Mouse (Mus musculus) mature B cell (primary cell): ENCODE data around the gene Usp4.

Source experiments
- in situ Hi-C: fragments of 300-500 bp; cut with MboI; formaldehyde crosslinking; loops from 2 replicates; pipeline ENCODE4 v1.14.3; 2019

Gene Usp4

DNA sequence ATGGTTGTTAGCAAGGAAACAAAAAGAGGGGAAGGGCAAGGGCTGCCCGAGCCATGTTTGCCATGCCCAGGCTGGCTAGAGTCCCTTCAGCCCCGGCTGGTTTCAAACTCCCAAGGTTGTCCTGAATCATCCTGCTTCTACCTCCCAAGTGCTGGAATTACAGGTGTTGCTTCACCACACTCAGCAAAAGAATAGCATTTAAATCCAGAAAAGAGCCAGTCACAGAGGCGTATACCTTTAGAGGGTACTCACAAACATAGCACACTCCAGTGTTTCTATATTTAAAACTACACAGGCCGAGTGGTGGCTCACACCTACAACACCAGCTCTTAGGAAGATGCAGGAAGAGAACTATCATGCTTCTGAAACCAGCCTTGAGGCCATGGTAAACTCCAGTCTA, 61.9 kb downstream of the Usp4 start:
- in situ Hi-C loops: no loop called here

DNA sequence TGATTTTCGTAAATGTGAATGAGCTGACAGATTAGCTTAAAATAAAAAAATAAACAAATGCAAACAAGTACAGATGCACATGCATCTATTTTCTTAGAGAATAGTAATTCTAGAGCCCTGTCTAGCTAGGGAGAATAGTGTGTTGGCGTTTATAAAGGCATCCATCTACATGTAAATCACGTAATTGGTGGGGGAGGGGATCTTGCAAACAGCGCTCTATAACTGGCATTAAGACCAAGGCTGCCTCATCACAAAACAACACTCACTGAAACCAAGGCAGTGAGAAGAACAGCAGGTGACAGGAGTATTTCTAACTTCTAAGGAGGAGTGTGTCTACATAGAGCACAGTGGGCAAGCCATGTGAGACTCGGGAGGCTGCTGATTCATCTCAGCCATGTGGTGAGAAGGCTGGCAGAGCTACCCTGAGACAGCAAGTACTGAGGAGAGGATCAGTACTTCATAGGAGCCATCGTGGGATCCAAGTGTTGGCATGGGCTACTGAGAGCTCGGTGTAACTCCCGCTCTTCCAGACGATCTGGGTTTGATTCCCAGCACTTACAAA, 63.8 kb downstream of the Usp4 start:
- in situ Hi-C loops: no loop called here

DNA sequence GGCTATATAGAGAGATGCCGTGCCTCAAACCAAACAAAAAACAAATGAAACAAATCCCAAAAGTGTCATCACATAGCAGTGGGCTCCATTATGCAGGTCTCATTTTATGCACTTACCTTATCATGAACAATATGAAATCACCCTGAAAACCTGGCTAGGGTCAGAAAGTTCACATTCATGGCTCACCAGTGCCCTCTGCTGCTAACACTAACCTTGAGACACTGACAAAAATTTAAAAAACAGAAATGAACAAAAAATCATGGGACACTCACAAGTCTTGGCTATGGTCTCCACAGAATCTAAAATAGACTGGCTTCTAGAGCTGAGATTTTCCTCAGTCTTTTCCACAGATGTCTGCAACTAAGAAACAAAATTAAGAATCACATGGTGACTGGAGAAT, 64.6 kb downstream of the Usp4 start:
- in situ Hi-C loops: no loop called here

DNA sequence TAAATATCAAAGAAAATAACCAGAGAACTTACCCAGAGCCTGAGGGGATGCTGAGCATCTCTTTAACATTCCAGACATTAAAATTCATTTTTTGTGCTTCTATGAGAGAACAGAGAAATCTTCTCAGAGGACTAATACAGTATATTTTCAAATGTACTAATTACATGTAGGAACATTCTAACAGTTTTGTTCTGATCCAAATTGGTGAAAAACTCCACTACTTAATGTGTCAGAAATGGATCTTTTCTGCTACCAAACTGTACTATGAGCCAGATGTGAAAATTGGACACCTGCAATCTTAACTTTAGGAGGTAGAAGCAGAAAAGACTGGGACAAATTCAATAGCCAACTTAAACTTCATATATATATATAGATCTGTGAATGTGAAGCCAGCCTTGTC, 80.7 kb downstream of the Usp4 start, which contains the start of gene Ccdc36:
TSS of gene Ccdc36 (minus strand) at position 101 of the 400 bp plus-strand sequence.
- in situ Hi-C loops: no loop called here

DNA sequence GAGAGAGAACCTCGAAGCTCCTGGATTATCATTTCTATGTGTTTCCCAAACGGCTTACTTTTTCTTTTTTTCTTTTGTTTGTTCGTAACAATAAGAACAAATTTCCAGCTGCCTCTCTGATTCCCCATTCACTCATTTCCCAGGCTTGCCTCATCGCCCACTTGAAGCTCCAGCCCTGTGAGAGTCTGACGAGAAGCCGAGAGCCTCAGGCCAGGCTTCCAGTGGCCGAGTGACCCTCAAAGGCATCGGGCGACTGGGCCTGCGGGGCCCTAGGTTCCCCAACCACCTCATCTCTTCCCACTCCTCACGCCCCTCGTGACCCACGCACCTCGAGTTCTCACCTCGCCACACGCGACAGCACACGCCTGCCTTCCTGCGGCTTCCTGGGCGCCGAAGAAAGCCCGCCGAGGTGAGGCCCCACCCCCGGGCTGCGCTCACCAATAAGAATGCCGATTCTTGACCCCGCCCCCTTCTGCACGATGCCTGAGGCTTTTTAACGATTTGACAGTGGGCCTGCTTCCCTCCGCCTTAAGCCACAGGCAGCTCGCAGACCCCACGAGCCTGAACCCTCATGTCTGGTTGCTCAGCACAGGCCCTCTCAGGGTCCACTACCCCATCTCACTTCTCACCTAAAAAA, 83.9 kb downstream of the Usp4 start:
- in situ Hi-C loops: no loop called here

DNA sequence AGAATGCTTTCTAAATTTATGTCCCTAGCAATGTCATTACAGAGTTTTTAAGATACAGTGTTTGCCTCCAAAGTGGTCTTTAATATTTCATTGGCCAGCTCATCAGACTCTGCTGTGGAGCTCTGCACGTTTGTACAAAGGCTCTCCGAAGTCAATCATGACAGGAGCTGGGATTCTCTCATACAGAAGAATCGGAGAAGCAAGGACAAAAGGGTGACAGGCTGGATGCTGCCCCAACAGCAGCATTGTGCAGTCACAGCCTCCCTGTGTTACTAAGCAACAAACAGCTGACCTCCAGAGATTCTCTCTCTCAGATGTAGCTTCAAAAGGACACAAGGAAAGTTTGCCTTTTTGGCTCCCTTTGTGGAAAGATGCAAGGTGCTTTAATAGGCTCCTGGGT, 88.5 kb downstream of the Usp4 start, which contains the start of gene BC048562:
TSS of gene BC048562 (plus strand) at position 301 of the 400 bp plus-strand sequence.
- in situ Hi-C loops: no loop called here

DNA sequence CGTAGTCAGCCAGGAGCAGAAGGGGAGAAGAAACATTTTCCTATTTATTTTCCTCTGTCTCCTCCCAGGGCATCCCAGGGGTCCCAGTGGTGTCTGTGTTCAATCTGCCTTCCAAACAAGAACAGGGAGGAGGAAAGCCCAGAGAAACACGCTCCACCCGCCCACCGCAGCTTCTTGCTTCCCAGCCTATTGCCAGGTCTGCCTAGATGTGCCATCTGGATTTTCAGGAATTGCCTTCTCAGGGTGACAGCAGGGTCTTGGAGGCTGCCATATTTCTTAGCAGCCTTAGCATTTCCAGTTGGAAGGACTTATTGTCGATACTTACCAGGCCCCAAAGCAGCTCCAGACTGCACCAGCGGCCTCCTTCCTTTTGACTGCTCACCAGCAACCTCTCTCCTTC, 91.5 kb downstream of the Usp4 start:
- in situ Hi-C loops: no loop called here

DNA sequence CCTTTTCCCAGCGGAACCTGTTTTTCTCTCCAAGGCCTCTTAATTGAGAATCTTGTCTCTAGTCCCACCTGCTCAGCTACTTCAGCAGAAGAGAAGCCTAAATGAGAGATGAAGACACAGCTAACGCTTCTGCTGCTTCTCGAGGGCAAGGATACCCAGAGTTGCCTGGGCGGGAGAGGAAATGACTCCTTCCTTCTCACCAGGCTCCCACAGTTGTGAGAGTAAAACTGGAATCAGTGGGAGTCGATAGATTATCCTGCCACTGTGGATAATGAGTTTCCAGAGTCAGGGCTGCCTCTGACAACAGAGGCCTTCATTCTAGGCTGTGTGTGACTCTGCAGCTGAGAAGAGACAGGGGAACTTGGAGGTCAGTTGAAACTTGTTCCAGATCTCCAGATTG, 92.8 kb downstream of the Usp4 start:
- in situ Hi-C loops: no loop called here

DNA sequence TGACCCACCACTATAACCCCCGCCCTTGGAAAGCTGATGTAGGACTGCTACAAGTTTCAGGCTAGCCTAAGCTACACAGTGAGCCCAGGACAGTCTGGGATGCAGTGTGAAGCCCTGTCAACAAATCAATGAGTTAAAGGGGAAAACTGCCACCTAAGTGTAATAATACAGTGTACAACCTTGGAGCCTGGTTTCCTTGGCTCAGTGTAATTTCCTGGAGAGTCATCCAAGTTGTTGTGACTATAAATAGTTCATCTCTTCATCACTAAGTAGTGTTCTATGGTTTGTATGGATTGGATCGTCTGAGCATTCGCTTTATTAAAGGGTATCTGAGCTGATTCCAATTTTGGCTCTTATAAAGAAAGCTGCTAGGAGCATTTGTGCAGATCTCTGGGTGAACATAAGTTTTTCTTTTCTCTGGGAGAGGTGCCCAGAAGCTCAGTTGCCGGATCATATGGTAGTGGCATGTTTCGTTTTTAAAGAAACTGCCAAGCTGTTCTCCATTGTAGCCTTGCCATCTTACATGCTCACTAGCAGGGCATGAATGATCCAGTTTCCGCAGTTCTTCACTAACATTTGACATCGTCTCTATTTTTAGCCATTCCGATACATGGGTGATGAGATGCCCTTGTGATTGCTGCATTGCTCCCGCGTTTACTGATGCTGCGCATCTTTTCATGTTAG, 93.7 kb downstream of the Usp4 start:
- in situ Hi-C loops: no loop called here
